Mouse (Mus musculus): ENCODE results near the gene Lclat1. TPM values are rescaled to one million over a fixed set of nuclear protein-coding genes. Genes with fewer than 3 reads are reported as not detected.

Lclat1 gene
- total and polyA plus RNA-seq, 3 experiments = 6.3 to 9.6 (median 7.0) TPM

DNA sequence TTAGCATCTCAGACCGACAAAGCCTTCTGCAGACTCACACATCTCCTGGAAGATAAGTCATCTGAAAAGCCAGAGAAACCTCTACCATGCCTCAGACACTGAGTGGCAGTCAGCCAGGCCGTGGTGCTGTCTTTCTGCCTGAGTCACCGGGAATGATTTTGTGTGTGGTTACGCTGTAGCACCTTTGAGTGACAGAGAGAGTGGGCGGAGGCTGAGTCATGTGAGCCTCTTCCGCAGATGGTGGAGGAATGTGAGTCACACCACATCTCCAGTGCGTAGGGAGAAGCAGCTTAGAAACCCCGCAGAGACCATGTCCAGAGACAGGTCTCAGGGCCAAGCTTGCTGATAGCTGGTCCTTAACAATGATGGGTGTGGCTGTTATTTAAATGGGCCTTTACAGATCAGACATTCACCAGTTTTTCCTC is 155.3 kb downstream of the Lclat1 start (continued):
- TF ChIP-seq USF2 (conservative IDR thresholded peaks at IDR 0.05; ENCODE audit: low read depth, low read length) = peak; percentile 62
- TF ChIP-seq POLR2A (IDR thresholded peaks at IDR 0.05; ENCODE audit: low read depth, low read length) = peak; percentile 57
- TF ChIP-seq TCF12 (IDR thresholded peaks at IDR 0.05; ENCODE audit: low read depth, low read length) = peak; percentile 80

DNA sequence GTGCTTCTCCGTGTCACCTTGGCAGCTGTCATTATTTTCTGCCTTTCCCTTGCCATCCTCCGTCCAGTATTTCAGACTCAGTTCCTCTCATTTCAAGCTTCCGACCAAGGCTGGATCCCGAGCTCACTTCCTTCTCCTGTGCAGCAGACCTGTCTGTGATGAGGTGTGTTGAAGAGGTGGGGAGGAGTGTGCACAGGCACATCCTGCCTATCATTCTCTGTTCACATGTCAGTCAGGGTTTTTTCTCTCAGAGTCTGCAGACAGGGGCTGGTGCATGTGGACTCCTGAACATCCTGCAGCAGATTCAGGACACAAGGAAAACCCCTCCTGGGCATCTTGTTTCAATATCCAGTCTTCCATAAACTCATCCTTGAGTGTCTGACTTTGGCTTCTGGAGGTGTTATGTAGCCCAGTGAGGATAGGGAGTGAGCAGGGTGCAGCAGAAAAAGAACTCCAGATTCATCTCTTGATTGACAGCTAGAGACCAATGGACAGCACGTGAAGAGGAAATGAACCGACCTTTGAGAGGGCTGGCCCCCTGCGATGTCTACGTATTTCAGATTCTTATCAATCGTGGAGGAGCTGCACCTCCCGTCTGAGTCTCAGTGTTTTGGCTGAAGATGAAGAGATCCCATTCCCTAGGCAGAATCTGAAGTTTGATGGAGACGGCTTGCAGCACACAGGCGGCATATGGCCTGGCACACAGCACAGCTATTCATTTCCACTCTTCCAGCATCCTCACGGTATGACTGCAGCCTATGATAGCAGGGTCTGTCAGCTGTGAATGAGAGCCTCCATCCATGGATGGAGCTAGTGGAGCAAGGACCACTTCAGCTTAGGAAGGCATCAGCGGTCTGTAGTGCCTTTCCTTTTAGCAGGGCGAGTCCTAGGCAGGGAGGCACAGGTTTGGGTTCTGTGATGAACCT is 163.3 kb downstream of the Lclat1 start:
- Histone ChIP-seq H3K4me1 (ENCODE audit: control insufficient read depth in 1 of 2, insufficient read depth in 2 of 2) (peaks cover 22 to 32% of the 10 kb centered on the region in 2 experiments), H3K36me3 (replicated peaks in 1 of 2; ENCODE audit: control insufficient read depth in 1 of 2, insufficient read depth in 1 of 2, low read length in 1 of 2) (no peaks in the 10 kb centered on the region), H3K79me2 (replicated peaks; ENCODE audit: control insufficient read depth, extremely low read depth, insufficient read depth, poor library complexity, severe bottlenecking) (no peaks in the 10 kb centered on the region), H3K9ac (ENCODE audit: insufficient read depth, low read depth) (no peak overlapping the region), H3K4me3 (replicated peaks in 1 of 3; ENCODE audit: low read depth in 2 of 3, low read length in 2 of 3, poor library complexity in 1 of 3) (no peak overlapping the region), H3K9me3 (replicated peaks; ENCODE audit: low read length) (peaks cover 3% of the 10 kb centered on the region), H3K27ac (ENCODE audit: insufficient read depth, low read depth) (no peak overlapping the region), H3K27me3 (replicated peaks) (no peaks in the 10 kb centered on the region), H3K4me2 (ENCODE audit: insufficient read depth, low read depth, poor library complexity, severe bottlenecking) (no peak overlapping the region)
- in situ Hi-C loops (cut with MboI; ENCODE audit: low pct_ligation_motif_present, low pct_unique_long_range_greater_than_20kb, low sequenced_read_pairs) (no loop called here), dilution Hi-C loops (cut with MboI; ENCODE audit: extremely low pct_ligation_motif_present, extremely low pct_unique_long_range_greater_than_20kb, low sequenced_read_pairs) (no loop called here)
- DNase-seq (ENCODE audit: extremely low read depth) = no peak
- no peak for TF ChIP-seq ZC3H11A (IDR thresholded peaks at IDR 0.05; ENCODE audit: low read depth, low read length)
- no peak for TF ChIP-seq USF2 (conservative IDR thresholded peaks at IDR 0.05; ENCODE audit: low read depth, low read length)
- TF ChIP-seq ZMIZ1 (IDR thresholded peaks at IDR 0.05; ENCODE audit: low read depth, low read length) = no peak
- no peak for TF ChIP-seq POLR2AphosphoS2 (IDR thresholded peaks at IDR 0.05; ENCODE audit: low read depth, low read length)
- no peak for TF ChIP-seq MEF2A (IDR thresholded peaks at IDR 0.05; ENCODE audit: borderline replicate concordance, low read depth, low read length)
- no peak for TF ChIP-seq JUND (conservative IDR thresholded peaks at IDR 0.05; ENCODE audit: low read depth, low read length)
- no peak for TF ChIP-seq CHD2 (IDR thresholded peaks at IDR 0.05; ENCODE audit: low read length)
- no peak for TF ChIP-seq CHD1 (IDR thresholded peaks at IDR 0.05; ENCODE audit: low read depth, low read length)
- TF ChIP-seq TCF12 (IDR thresholded peaks at IDR 0.05; ENCODE audit: low read depth, low read length) = no peak
- no peak for TF ChIP-seq POLR2A (IDR thresholded peaks at IDR 0.05; ENCODE audit: low read depth, low read length)
- no peak for TF ChIP-seq ELF1 (IDR thresholded peaks at IDR 0.05; ENCODE audit: low read depth, low read length)
- TF ChIP-seq IRF4 (IDR thresholded peaks at IDR 0.05; ENCODE audit: low read depth, low read length) = no peak
- no peak for TF ChIP-seq MAFK (IDR thresholded peaks at IDR 0.05; ENCODE audit: insufficient replicate concordance, low read length)
- no peak for TF ChIP-seq MXI1 (IDR thresholded peaks at IDR 0.05; ENCODE audit: low read depth, low read length)
- no peak for TF ChIP-seq RCOR1 (conservative IDR thresholded peaks at IDR 0.05; ENCODE audit: low read depth, low read length)
- TF ChIP-seq MAZ (IDR thresholded peaks at IDR 0.05; ENCODE audit: low read depth, low read length) = no peak
- TF ChIP-seq E2F4 (IDR thresholded peaks at IDR 0.05; ENCODE audit: insufficient replicate concordance, low read depth, low read length) = no peak

Data from CH12.LX (cell line).